Mouse (Mus musculus) heart, postnatal 36 days (tissue): ENCODE results near the gene Doxl2. TPM values are rescaled to one million over a fixed set of nuclear protein-coding genes. Genes with fewer than 3 reads are reported as not detected.
A peak's percentile ranks its signal among the peaks of the same experiment; 100 is the strongest.
"Not testable (repeated sequence)": the region's sequence is repeated elsewhere in the genome, so short reads cannot be mapped to it uniquely, and the experiment has no call there.

Experiments
- DNase-seq, 2 experiments: peaks; one replicate each; pipeline ENCODE4 v3.0.0; 2021 to 2022
- intact Hi-C: fragments of 180-260 bp; cut with DNase I; formaldehyde crosslinking; loops from one replicate; pipeline ENCODE4 v1.15.1; 2025
- total RNA-seq, 2 experiments: library from RNA; stranded (reverse); gene quantifications; 2 replicates each; pipeline ENCODE4 v1.2.3; 2021

Doxl2 gene
- not detected for total RNA-seq

GRCm38 (mm10) chr6:48974663-48975062 lies at the start of gene Doxl2:
Gene Doxl2, plus strand, starts transcription at chr6:48974963.
- no peak for DNase-seq
- intact Hi-C loops: no loop called here

DNA sequence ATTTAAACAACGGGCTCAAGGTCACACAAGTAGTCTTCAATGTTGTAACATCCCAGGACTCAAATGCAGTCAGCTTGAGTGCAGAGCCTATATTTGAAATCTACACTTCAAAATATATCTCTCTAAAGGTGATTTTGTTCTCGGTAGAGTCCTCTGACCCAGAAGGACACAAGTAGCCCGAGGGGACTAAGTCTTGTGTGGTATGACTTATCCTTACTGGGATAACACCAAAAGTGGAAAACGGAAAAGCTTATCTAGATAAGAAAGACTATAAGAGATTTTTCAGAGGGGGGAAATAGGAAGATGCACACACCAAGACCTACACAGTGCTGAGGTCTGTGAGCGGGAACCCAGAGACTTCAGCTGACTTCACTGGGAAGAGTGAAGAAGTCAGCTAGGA lies 45.2 kb upstream of the Doxl2 start, which contains the start of gene 1600015I10Rik:
Gene 1600015I10Rik, plus strand, starts transcription at position 301 of the 400 bp plus-strand sequence.
- intact Hi-C loops: no loop called here

GRCm38 (mm10) chr6:48949596-48949995 lies 25.2 kb upstream of the Doxl2 start:
- intact Hi-C loops: no loop called here
- no peak for DNase-seq

More for the DNA sequence above, 45.2 kb upstream of the Doxl2 start, which contains the start of gene 1600015I10Rik:
- DNase-seq: no peak

DNA sequence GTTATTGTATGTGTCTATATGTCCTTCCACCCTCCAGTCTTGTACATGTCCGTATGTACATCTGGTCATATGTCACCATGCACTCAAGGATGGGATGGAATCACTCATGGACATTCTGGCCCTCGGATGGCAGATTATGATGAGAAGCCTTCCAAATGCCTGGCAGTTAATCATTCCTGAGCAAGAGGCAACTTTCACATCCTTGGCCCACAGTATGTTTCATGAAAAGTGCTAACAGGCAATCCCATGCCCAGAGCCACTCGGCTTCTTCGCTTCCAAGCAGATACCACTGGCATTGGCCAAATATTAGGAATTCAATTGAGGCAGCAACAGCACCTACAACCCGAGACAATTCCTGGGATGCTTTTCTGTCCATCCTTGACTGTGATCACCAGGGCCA lies 24.1 kb upstream of the Doxl2 start:
- no peak for DNase-seq
- intact Hi-C loops: loop anchor here (10.0 kb wide), 1 partner anchor 306 kb away; the partner anchor contains the start of gene Gimap8

GRCm38 (mm10) chr6:48951630-48952029 lies 23.1 kb upstream of the Doxl2 start:
- intact Hi-C loops: loop anchor here (10.0 kb wide), 1 partner anchor 307 kb away; the partner anchor contains the start of gene Gimap8

GRCm38 (mm10) chr6:48953220-48953619 lies 21.5 kb upstream of the Doxl2 start:
- intact Hi-C loops: loop anchor here (1.0 to 10.0 kb wide), 2 partner anchors 91 to 308 kb away; partner anchors contain the start of gene Gimap8
- DNase-seq: no peak

More at GRCm38 (mm10) chr6:48951630-48952029, 23.1 kb upstream of the Doxl2 start:
- DNase-seq: no peak

- intact Hi-C loops: loop anchor here (2.0 to 10.0 kb wide), 2 partner anchors 135 to 309 kb away; partner anchors contain the start of gene Gimap8
- DNase-seq: no peak
Measured at GRCm38 (mm10) chr6:48954211-48954610, 20.6 kb upstream of the Doxl2 start.

DNA sequence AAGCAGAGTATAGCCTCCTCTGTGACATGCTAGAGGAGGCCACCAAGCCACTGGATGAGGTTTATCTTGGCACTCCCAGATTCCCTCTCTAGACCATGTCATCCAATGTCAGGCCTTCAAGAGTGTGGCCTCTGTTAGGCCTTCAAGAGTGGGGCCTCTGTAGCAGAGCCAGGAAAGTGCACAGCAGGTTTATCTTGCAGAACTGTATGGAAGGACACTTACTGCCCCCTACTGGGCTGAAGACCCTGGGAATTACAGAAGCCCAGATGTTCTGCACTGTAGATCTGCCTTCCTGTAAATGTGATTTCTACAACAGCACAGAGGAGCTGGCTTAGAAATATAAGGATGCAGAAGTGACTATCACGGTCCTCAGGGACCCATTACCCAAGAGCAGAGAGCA lies 19.8 kb upstream of the Doxl2 start:
- intact Hi-C loops: loop anchor here (2.0 to 10.0 kb wide), 3 partner anchors 136 to 310 kb away; partner anchors contain the start of gene Gimap8
- DNase-seq: peak; percentile 21 to 41

DNA sequence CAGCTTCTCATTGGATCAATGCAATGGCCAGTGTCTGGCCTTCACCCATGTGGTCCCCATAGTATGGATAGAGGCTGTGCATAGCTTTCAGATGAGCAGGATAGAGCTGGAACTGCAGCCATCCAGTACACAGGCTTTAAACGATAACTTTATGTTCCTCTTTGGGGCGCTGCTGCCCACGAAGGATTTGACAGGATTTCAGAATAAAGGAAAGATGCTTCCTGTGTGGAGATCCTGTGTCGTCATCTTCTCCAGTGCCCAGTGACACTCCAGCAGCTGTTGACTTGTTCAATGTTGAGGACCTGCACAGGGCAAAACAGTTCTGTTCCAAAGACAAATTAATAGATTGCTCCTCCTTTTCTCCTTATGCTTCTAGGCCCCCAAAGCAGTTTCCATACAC lies 18.0 kb upstream of the Doxl2 start:
- DNase-seq: no peak
- intact Hi-C loops: loop anchor here (5.0 to 10.0 kb wide), 2 partner anchors 289 to 312 kb away; partner anchors contain the start of gene Gimap8

DNA sequence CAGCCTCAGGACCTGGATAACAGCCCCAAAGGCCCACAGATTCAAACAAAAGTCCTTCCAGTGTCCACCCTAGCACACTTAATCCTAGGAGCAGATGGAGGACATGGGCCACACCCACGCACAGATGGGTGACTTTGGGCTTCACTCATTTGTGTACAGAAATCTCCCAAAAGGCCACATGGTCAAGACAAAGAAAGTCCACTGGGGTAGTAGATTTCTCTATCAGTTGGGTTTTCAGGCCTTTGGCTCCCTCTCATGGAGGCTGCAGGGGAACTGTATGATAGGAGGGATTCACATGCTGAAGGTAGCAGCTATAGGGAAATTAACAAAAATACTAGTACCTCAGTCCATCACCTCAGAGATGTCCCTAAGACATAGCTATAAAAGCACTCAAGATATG lies 16.7 kb upstream of the Doxl2 start:
- no peak for DNase-seq
- intact Hi-C loops: loop anchor here (5.0 to 10.0 kb wide), 2 partner anchors 291 to 313 kb away; partner anchors contain the start of gene Gimap8

DNA sequence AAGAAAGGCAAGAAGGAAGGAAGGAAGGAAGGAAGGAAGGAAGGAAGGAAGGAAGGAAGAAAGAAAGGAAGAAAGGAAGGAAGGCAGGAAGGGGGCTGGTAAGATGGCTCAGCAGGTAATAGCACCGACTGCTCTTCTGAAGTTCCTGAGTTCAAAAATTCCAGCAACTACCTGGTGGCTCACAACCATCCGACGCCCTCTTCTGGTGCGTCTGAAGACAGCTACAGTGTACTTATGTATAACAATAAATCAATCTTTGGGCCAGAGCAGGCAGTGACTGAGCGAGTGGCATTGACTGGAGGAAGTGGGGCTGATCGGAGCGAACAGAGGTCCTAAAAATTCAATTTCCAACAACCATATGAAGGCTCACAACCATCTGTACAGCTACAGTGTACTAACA lies 15.6 kb upstream of the Doxl2 start:
- DNase-seq: not testable (repeated sequence)
- intact Hi-C loops: loop anchor here (5.0 to 10.0 kb wide), 2 partner anchors 292 to 314 kb away; partner anchors contain the start of gene Gimap8

DNA sequence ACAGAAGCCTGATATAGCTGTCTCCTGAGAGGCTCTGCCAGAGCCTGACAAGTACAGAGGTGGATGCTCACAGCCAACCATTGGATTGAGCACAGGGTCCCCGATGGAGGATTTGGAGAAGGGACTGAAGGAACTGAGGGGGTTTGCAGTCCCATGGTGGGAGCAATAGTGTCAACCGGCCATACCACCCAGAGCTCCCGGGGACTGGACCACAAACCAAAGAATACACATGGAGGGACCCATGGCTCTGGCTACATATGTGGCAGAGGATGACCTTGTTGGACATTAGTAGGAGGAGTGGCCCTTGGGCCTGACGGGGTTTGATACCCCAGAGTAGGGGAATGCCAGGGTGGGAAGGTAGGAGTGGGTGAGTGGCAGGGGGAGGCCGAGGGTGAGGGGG lies 8.1 kb upstream of the Doxl2 start:
- intact Hi-C loops, DNase-seq: not testable (repeated sequence)

- no peak for DNase-seq
- intact Hi-C loops: no loop called here
Measured at GRCm38 (mm10) chr6:48967868-48968267, 6.9 kb upstream of the Doxl2 start.

DNA sequence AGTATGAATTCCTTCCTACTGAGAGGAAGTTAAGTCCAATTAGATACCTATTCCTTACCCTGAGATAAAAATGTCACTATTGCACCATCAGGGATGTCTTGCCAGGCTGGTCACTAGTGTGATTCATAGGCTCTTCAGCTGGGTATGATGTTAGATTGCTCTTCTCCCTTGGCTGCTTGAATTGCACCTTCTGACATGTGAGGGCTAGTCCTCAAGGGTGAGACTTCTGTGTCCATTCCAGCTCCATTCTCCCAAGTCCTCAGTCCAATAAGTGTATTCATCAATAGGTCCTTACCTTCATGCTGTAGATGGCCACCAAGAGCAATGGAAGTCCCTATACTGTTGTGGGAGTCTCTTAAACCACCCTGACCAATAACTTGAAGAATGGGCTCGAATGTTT lies 4.9 kb downstream of the Doxl2 start:
- intact Hi-C loops: no loop called here
- no peak for DNase-seq

DNA sequence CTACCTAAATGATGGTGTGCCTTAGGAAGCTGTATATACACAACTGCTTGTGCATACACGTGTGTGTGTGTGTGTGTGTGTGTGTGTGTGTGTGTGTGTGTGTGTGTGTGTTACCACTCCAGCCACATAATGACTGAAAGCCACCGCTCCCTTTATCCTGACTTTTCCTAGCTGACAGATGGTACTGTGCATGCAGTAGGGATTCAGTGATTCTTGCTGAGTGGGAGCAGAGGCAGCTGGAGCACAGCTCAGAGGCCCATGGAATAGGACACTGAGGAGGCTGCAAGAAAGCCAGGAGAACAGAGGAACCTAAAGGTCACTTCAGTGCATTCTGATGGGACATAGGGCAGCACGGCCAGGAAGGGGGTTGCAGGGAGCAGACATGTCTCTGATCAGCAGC lies 7.5 kb downstream of the Doxl2 start:
- DNase-seq: no peak
- intact Hi-C loops: no loop called here

DNA sequence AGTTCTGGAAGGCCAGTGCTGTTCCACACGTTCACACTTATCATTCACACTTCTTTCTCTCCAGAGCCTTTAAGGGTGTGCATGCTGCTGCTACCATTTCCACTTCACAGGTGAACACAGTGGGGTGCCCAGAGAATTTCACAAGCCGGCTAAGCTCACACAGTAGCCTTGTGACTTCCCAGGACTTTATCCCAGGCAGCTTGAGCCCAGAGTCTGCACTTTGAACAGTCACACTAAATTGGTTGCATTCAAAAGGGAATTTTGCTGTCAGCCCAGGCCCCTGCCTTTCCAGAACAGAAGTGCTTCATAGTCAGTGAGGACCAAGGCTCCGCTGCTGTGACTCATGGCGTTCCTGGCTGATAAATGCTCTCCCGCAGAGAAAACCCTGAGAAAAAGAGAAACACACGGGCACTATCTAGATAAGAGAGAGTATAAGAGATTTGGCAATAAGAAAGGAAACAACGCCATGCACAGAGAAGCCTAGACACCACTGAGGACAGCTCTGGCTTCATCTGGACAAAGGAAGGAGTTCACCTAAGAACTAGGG lies 11.8 kb downstream of the Doxl2 start, which contains the start of gene Svs1:
Gene Svs1, plus strand, starts transcription at position 418 of the 547 bp plus-strand sequence.
- no peak for DNase-seq
- intact Hi-C loops: no loop called here

- DNase-seq: no peak
- intact Hi-C loops: no loop called here
Measured at GRCm38 (mm10) chr6:48989971-48990370, 15.2 kb downstream of the Doxl2 start.

GRCm38 (mm10) chr6:48991991-48992390 lies 17.2 kb downstream of the Doxl2 start:
- intact Hi-C loops: no loop called here
- DNase-seq: no peak

DNA sequence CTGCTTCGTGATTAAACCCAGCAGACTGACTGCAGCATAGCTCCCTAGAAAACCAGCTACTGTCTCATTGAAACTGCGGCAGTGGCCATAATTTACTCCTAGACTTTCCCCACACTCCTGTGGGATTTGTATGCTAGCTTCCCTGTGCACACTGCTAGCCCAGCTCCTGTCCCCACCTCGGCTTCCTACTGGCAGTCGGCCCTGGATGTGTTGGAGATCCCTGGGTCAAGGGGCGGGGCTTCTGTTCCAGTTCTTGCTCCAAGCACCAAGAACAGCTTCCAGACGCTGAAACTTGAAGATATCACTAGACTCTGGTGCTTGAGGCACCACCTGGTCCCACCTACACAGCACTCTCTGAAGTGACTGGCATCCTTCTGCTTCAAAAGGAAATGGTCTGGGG lies 23.4 kb downstream of the Doxl2 start:
- intact Hi-C loops: no loop called here
- DNase-seq: no peak

GRCm38 (mm10) chr6:48998796-48999195 lies 24.0 kb downstream of the Doxl2 start:
- intact Hi-C loops: no loop called here
- DNase-seq: no peak

DNA sequence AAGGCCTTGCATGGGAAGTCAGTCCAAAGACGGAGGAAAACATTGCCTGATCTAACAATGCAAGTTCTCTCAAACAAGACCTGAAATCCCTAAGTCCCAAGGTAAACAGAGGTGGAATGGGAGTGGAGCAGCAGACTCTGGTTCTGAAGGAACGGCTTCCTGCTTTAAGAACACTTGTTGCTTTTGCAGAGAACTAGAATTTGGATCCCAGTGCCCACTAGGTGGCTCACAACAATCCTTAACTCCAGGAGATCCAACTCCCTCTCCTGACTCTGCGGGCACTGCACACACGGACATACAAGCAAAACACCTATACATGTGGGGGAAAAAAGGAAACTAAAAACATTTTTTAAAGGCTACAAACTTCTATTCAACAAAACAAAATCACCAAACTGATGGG lies 28.6 kb downstream of the Doxl2 start:
- intact Hi-C loops: no loop called here
- no peak for DNase-seq

DNA sequence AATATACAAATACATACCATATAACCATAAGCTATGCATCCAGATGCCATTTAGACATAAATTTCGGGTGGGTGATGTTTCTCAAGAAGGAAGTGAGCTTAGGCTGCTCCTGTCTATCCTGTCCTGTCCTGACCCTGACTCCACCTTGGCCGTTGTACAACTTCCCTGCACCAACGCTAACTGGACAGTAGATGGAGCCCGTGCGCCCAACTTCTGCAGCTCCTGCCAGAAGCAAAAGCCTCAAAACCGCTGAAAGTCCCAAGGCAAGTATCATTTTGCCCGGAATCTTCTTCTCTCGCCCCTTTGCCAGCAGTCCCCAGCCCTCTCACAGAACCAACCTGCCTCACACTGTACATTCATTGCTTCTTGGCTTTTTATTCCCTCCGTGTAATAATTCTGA lies 33.2 kb downstream of the Doxl2 start:
- peak; percentile 54 to 59 for DNase-seq
- intact Hi-C loops: no loop called here
